Mouse (Mus musculus): ENCODE data around the gene Metap1d. TPM values are rescaled to one million over a fixed set of nuclear protein-coding genes. Genes with fewer than 3 reads are reported as not detected.

The Metap1d gene
- polyA plus RNA-seq, 1 experiment: not detected

DNA sequence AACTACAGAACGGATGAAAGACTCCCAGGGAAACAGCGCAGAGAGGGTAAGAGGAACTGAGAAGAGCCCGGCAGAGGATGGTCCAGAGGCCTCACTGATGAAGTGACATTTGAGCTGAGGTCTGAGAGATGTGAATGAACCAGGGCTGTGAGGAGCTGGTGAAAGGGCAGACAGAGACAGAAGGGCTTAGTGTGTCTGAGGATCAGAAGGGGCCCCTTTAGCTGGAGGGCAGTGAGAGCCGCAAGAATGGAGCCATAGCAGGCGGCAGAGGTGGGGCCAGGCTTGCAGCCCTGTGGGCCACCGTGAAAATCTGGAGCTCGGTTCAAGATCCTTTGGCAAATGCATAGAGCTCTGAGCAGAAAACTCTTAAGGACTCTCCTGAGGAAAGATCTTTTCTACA is 26.8 kb downstream of the Metap1d start:
- 58% methylated on average over 7 of the region's 7 CpGs for WGBS
- Histone ChIP-seq H3K4me1 (ENCODE audit: control insufficient read depth, insufficient read depth, low read length) (peaks cover 11% of the 10 kb centered on the region), H3K27ac (ENCODE audit: insufficient read depth, low read depth, low read length) (no peak overlapping the region), H3K4me3 (ENCODE audit: insufficient read depth, low read depth, low read length) (no peak overlapping the region)
- TF ChIP-seq POLR2A (IDR thresholded peaks at IDR 0.05; ENCODE audit: insufficient read depth, low read depth, low read length) (no peak), CTCF (IDR thresholded peaks at IDR 0.05; ENCODE audit: insufficient read depth, low read depth, low read length) (no peak)

DNA sequence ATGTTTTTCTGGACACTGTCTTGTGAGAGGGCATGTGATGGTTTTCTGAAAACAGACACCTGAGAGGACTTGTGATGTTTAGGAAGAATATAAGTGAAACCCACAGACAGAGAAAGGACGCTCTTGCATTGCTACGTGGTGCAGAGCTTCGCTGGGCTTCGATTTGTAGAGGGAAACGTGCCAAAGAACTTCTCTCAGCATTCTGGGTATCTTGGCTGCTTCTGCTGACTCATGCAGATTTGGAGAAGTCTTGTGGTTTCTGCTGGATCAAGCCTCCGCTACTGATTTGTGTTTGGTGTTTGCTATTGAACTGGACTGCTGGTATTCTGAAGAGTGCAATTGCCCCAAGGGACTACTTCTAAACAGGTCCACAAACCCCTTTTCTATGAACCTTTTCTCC is 28.7 kb downstream of the Metap1d start:
- 59% methylated on average over 6 of the region's 6 CpGs for WGBS
- no peak overlapping the region for H3K4me3 ChIP-seq (ENCODE audit: insufficient read depth, low read depth, low read length)
- H3K27ac ChIP-seq (ENCODE audit: insufficient read depth, low read depth, low read length): no peak overlapping the region
- H3K4me1 ChIP-seq (ENCODE audit: control insufficient read depth, insufficient read depth, low read length): peaks cover 6% of the 10 kb centered on the region; the same call in 1 of the 2 replicates
- no peak for TF ChIP-seq CTCF (IDR thresholded peaks at IDR 0.05; ENCODE audit: insufficient read depth, low read depth, low read length)
- no peak for TF ChIP-seq POLR2A (IDR thresholded peaks at IDR 0.05; ENCODE audit: insufficient read depth, low read depth, low read length)

DNA sequence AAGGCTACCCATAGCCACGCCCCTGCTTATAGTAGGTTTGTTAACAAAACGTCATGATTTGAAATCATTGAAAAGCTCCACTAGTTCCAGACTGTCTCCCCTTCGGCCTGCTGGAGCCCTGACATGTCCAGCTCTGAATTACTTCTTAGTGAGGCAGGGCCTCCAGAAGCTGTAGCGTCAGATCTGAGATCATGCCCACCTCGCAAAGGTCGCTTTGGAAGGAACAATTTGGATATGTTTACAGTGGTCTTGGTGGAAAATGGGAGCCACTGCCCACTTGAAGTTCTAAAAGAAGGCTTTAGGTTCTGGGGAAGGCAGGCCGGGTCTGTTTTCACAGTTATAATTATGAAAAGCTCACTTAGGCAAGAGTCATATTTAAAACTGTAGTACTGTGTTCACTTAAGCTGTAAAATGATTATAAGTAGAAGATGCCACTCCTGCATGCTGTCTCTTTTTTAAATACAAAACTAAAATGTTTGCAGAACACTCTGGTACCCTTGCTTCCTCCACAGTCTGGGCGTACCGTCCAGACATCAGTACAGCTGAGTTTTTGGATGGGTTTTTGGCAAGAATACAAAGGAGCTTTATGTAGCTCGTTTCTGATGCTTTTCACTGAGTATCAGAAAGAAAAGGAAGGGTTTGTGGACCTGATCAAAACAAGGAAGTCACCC is 30.1 kb downstream of the Metap1d start:
- TF ChIP-seq CTCF (IDR thresholded peaks at IDR 0.05; ENCODE audit: insufficient read depth, low read depth, low read length): no peak
- TF ChIP-seq POLR2A (IDR thresholded peaks at IDR 0.05; ENCODE audit: insufficient read depth, low read depth, low read length): no peak
- Histone ChIP-seq H3K27ac (ENCODE audit: insufficient read depth, low read depth, low read length) (0 out of 2 replicates have a peak overlapping the region, but pooled peaks have one; percentile 0), H3K4me3 (ENCODE audit: insufficient read depth, low read depth, low read length) (no peak overlapping the region), H3K4me1 (ENCODE audit: control insufficient read depth, insufficient read depth, low read length) (peaks cover 6% of the 10 kb centered on the region; the same call in 1 of the 2 replicates)
- 64% methylated on average over 10 of the region's 10 CpGs for WGBS

DNA sequence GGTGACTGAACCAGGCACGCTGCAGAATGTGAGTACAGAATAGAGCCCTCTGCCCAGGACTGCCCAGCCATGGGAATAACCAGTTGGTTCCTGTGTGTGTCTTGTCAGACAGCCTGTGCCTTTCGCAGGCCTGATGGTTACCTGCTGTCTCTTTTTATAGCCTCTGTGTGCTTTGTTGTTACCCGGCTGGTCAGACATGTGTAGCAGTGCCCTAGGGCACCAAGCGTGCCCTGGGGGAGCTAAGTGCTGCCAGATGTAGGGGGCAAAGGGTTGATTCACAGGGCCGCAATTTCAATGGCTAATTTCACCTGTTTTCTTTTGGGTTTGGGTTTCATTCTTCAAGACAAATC is 30.6 kb downstream of the Metap1d start:
- WGBS: 57% methylated on average over 5 of the region's 5 CpGs
- peaks cover 6% of the 10 kb centered on the region; the same call in 1 of the 2 replicates for H3K4me1 ChIP-seq (ENCODE audit: control insufficient read depth, insufficient read depth, low read length)
- TF ChIP-seq CTCF (IDR thresholded peaks at IDR 0.05; ENCODE audit: insufficient read depth, low read depth, low read length) (no peak), POLR2A (IDR thresholded peaks at IDR 0.05; ENCODE audit: insufficient read depth, low read depth, low read length) (no peak)
- H3K27ac ChIP-seq (ENCODE audit: insufficient read depth, low read depth, low read length): 0 out of 2 replicates have a peak overlapping the region, but pooled peaks have one; percentile 0
- H3K4me3 ChIP-seq (ENCODE audit: insufficient read depth, low read depth, low read length): no peak overlapping the region

DNA sequence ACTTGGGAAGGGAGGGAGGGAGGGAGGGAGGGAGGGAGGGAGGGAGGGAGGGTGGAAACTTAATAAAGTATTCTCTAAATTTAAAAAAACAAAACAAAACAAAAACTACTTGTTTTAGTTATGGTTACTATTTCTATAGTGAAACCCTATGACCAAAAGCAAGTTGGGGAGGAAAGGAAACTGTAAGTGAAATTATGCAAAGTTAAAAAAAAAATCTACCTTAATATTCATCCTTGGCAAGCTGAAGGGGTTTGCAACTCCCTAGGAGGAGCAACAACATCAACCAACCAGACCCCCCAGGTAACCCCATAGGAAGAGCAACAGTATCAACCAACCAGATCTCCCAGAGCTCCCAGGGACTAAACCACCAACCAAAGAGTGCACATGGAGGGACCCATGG is 38.2 kb downstream of the Metap1d start:
- no peak overlapping the region for H3K27ac ChIP-seq (ENCODE audit: insufficient read depth, low read depth, low read length)
- no peak for TF ChIP-seq CTCF (IDR thresholded peaks at IDR 0.05; ENCODE audit: insufficient read depth, low read depth, low read length)
- TF ChIP-seq POLR2A (IDR thresholded peaks at IDR 0.05; ENCODE audit: insufficient read depth, low read depth, low read length): no peak
- H3K4me3 ChIP-seq (ENCODE audit: insufficient read depth, low read depth, low read length): no peak overlapping the region
- peaks cover 4% of the 10 kb centered on the region for H3K4me1 ChIP-seq (ENCODE audit: control insufficient read depth, insufficient read depth, low read length)

DNA sequence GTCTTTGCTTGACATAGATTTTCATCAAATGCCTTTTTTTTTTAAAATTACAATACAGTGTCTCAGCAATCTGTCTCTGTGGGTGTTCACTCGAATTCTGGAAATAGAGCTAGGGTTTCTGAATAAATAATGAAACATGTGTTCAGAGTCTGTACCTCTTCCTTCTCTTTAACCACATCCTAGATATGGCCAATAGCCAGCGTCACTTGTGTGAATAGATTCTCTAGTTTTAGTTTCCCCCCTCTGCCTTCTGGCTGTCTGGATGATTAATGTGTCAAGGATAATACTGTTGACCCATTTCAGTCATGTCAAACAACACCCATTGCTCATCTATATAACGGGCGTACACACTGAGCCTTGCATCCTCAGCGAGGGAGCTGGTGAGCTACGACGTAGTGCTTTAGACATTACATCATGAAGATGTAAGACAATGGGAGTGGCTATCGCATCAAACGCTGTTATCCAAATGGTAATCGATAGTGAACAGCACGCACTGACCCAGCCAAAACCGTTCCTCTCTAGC is 40.1 kb downstream of the Metap1d start:
- TF ChIP-seq POLR2A (IDR thresholded peaks at IDR 0.05; ENCODE audit: insufficient read depth, low read depth, low read length): no peak
- TF ChIP-seq CTCF (IDR thresholded peaks at IDR 0.05; ENCODE audit: insufficient read depth, low read depth, low read length): no peak
- H3K27ac ChIP-seq (ENCODE audit: insufficient read depth, low read depth, low read length): peak overlapping the region; percentile 75
- peaks cover 4% of the 10 kb centered on the region for H3K4me1 ChIP-seq (ENCODE audit: control insufficient read depth, insufficient read depth, low read length)
- WGBS: 43% methylated on average over 12 of the region's 12 CpGs
- no peak overlapping the region for H3K4me3 ChIP-seq (ENCODE audit: insufficient read depth, low read depth, low read length)

DNA sequence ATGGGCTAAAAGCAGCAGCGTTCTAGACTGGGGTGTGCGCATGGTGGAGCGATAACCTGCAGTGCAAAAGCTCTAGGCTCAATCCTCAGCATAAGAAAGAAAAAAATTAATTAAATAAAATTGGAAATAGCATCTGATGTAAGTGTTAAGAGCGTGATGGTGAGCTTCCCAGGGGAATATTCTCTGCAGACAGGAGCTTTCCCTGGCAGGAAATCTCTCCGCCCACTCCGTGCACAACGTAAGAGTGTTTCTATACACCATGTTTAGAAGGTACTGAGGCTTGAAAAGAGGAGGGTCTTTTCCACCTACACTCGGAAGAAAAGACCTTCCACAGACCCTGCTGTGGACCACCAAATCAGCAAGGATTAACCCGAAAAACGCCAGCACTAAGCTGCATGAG is 41.4 kb downstream of the Metap1d start:
- H3K4me1 ChIP-seq (ENCODE audit: control insufficient read depth, insufficient read depth, low read length): peaks cover 9% of the 10 kb centered on the region
- TF ChIP-seq CTCF (IDR thresholded peaks at IDR 0.05; ENCODE audit: insufficient read depth, low read depth, low read length) (no peak), POLR2A (IDR thresholded peaks at IDR 0.05; ENCODE audit: insufficient read depth, low read depth, low read length) (no peak)
- H3K4me3 ChIP-seq (ENCODE audit: insufficient read depth, low read depth, low read length): no peak overlapping the region
- H3K27ac ChIP-seq (ENCODE audit: insufficient read depth, low read depth, low read length): peak overlapping the region; percentile 83
- WGBS: 34% methylated on average over 10 of the region's 10 CpGs

DNA sequence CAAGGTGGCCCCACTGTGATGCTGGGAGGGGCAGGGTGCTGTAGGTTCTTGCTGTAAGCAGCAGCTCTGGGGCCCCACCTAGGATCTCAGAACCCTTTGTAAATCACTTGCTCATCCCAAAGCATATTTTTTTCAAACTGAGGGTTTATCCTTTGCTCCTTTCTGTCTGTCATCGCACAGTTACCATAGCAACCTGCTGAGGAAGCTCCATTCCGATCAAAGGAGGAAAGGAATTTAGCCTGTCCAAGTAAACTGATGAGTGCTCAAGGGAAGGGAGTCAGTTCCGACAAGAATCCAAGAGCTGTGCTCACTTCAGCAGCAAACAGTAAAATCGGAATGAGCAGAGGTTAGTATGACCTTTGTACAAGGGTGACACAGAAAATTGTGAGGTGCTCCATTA is 41.9 kb downstream of the Metap1d start:
- peaks cover 9% of the 10 kb centered on the region for H3K4me1 ChIP-seq (ENCODE audit: control insufficient read depth, insufficient read depth, low read length)
- no peak overlapping the region for H3K4me3 ChIP-seq (ENCODE audit: insufficient read depth, low read depth, low read length)
- H3K27ac ChIP-seq (ENCODE audit: insufficient read depth, low read depth, low read length): peak overlapping the region; percentile 83
- TF ChIP-seq CTCF (IDR thresholded peaks at IDR 0.05; ENCODE audit: insufficient read depth, low read depth, low read length) (no peak), POLR2A (IDR thresholded peaks at IDR 0.05; ENCODE audit: insufficient read depth, low read depth, low read length) (no peak)
- WGBS: 52% methylated on average over 4 of the region's 4 CpGs

DNA sequence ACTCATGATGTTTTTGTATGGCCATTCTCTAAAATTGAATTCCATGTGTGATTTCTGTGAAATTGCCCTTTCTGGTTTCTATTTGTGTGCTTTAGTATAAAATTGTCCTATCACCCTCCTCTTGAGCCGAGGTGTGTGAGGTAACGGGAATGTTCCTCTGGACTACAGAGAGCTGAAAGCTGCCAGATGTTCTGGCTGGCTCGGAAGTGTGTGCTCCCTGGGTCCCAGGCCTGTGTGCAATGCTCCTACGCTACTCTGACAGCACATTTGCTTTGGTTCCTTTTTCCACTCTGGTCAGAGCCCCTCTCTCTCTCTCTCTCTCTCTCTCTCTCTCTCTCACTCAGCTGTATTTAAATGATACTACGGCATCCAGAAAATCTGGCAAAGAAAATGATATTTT is 44.1 kb downstream of the Metap1d start:
- TF ChIP-seq CTCF (IDR thresholded peaks at IDR 0.05; ENCODE audit: insufficient read depth, low read depth, low read length): no peak
- no peak for TF ChIP-seq POLR2A (IDR thresholded peaks at IDR 0.05; ENCODE audit: insufficient read depth, low read depth, low read length)
- 60% methylated on average over 5 of the region's 5 CpGs for WGBS
- Histone ChIP-seq H3K4me1 (ENCODE audit: control insufficient read depth, insufficient read depth, low read length) (peaks cover 9% of the 10 kb centered on the region), H3K27ac (ENCODE audit: insufficient read depth, low read depth, low read length) (no peak overlapping the region), H3K4me3 (ENCODE audit: insufficient read depth, low read depth, low read length) (no peak overlapping the region)

All from olfactory bulb, adult 2 months (tissue).